Mouse (Mus musculus): ENCODE measurements around the gene Iqca.

DNA sequence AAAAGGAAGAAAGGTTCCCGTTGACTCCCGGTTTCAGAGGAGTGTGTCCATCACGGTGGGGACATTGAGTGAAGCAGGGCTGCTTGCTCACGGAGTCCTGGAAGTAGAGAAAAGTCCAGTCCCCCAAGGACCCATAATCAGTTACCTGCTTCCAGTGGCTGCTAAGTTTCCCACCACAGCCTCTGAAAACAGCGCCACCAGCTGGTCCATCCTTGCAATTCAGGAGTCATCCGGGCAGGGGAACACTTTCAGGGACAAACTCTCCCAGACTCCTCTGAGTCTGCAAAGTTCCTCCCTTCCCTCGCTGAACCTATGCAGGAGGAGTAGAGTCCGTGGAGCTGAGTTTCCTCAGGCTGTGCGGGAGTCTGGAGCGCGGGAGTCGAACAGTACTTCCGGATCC lies 6.7 kb upstream of the Iqca start:
- TF ChIP-seq CTCF (IDR thresholded peaks at IDR 0.05; ENCODE audit: borderline replicate concordance, extremely low read depth, insufficient read depth, insufficient read length), result peak; percentile 31; the same call in 1 of the 2 replicates
- no peak for TF ChIP-seq POLR2A (IDR thresholded peaks at IDR 0.05; ENCODE audit: borderline replicate concordance, extremely low read depth, insufficient read depth, insufficient read length, poor library complexity, severe bottlenecking)

Measured in brain, embryonic 14.5 days (tissue).